Mouse (Mus musculus): Measurements from ENCODE around the gene Arsa. TPM values are rescaled to one million over a fixed set of nuclear protein-coding genes. Genes with fewer than 3 reads are reported as not detected.

Arsa gene
- polyA plus RNA-seq, 1 experiment from 2014 or later = 32.0 TPM

DNA sequence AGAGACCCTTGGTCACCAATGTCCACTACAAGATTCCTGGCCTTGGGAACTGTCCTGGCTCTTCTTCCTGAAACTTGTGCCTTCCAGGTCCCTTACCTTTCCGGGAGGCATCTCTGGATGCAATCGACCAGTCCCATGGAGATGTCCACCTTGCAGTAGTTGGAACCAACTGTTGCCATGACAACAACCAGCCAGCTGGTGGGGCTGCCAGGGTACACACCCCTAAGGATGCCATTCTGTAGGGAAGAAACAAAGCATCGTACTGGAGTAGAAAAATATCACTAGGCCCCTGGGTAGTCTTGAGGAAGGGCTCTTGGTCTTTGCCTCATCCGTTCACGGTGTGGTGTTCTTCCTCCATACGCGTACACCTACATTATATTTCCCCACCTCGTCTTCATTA lies 52.6 kb downstream of the Arsa start:
- H3K36me3 ChIP-seq (ENCODE audit: control insufficient read depth, insufficient read depth) = peaks cover 36% of the 10 kb centered on the region
- H3K4me1 ChIP-seq (replicated peaks; ENCODE audit: control insufficient read depth, insufficient read depth, low read length) = 0 out of 2 replicates have a peak, but pooled peaks cover 8% of the 10 kb centered on the region
- H3K9ac ChIP-seq (ENCODE audit: low read depth, low read length) = no peak overlapping the region
- WGBS = 82% methylated on average over 8 of the region's 8 CpGs
- H3K9me3 ChIP-seq (ENCODE audit: control insufficient read depth) = no peaks in the 10 kb centered on the region
- no peak for TF ChIP-seq CTCF (IDR thresholded peaks at IDR 0.05; ENCODE audit: low read depth)
- no peak for ATAC-seq
- no peak overlapping the region for H3K27ac ChIP-seq (ENCODE audit: low read depth, low read length)
- H3K4me2 ChIP-seq (replicated peaks; ENCODE audit: low read depth) = no peak overlapping the region
- no peaks in the 10 kb centered on the region for H3K27me3 ChIP-seq (replicated peaks; ENCODE audit: control insufficient read depth, insufficient read depth, low read length)
- no peak overlapping the region for H3K4me3 ChIP-seq (ENCODE audit: low read depth, low read length)

Other genes with a start within 250 kb of the Arsa start
- 22.2 and 24.2 TPM in 2 replicates for gene Sbf1, start 162.1 kb downstream of the Arsa start, polyA plus RNA-seq (2015; fragmentation: Nextera tagmentation; extraction: Ambion mirVana)
- 0.14 TPM in 1 of 2 replicates, not detected in the other for gene Adm2, start 154.7 kb downstream of the Arsa start, polyA plus RNA-seq (2015; fragmentation: Nextera tagmentation; extraction: Ambion mirVana)
- not detected in 2 replicates for gene Miox, start 143.0 kb downstream of the Arsa start, polyA plus RNA-seq (2015; fragmentation: Nextera tagmentation; extraction: Ambion mirVana)
- 19.1 and 20.5 TPM in 2 replicates for gene Lmf2, start 121.8 kb downstream of the Arsa start, polyA plus RNA-seq (2015; fragmentation: Nextera tagmentation; extraction: Ambion mirVana)
- gene Ncaph2, start 121.7 kb downstream of the Arsa start, polyA plus RNA-seq (2015; fragmentation: Nextera tagmentation; extraction: Ambion mirVana) = 55.2 and 65.2 TPM in 2 replicates
- 14.6 and 18.0 TPM in 2 replicates for gene Sco2, start 103.6 kb downstream of the Arsa start, polyA plus RNA-seq (2015; fragmentation: Nextera tagmentation; extraction: Ambion mirVana)
- gene Tymp, start 100.4 kb downstream of the Arsa start, polyA plus RNA-seq (2015; fragmentation: Nextera tagmentation; extraction: Ambion mirVana) = 3.6 and 4.8 TPM in 2 replicates
- gene Odf3b, start 98.1 kb downstream of the Arsa start, polyA plus RNA-seq (2015; fragmentation: Nextera tagmentation; extraction: Ambion mirVana) = 2.1 and 3.2 TPM in 2 replicates
- not detected in 2 replicates for gene Klhdc7b, start 92.5 kb downstream of the Arsa start, polyA plus RNA-seq (2015; fragmentation: Nextera tagmentation; extraction: Ambion mirVana)
- 3.4 and 5.0 TPM in 2 replicates for gene Syce3, start 66.9 kb downstream of the Arsa start, polyA plus RNA-seq (2015; fragmentation: Nextera tagmentation; extraction: Ambion mirVana)
- 0.43 and 0.46 TPM in 2 replicates for gene Cpt1b, start 51.6 kb downstream of the Arsa start, polyA plus RNA-seq (2015; fragmentation: Nextera tagmentation; extraction: Ambion mirVana)
- 1.1 and 1.3 TPM in 2 replicates for gene C730034F03Rik, start 47.8 kb downstream of the Arsa start, polyA plus RNA-seq (2015; fragmentation: Nextera tagmentation; extraction: Ambion mirVana)
- not detected in 2 replicates for gene Gm44502, start 47.7 kb downstream of the Arsa start, polyA plus RNA-seq (2015; fragmentation: Nextera tagmentation; extraction: Ambion mirVana)
- gene Chkb, start 47.5 kb downstream of the Arsa start, polyA plus RNA-seq (2015; fragmentation: Nextera tagmentation; extraction: Ambion mirVana) = 85.8 and 92.3 TPM in 2 replicates
- gene Mapk8ip2, start 23.5 kb downstream of the Arsa start, polyA plus RNA-seq (2015; fragmentation: Nextera tagmentation; extraction: Ambion mirVana) = 1.9 and 2.0 TPM in 2 replicates
- gene Shank3, start 22.2 kb upstream of the Arsa start, polyA plus RNA-seq (2015; fragmentation: Nextera tagmentation; extraction: Ambion mirVana) = 0.51 and 0.73 TPM in 2 replicates
- gene Acr, start 90.9 kb upstream of the Arsa start, polyA plus RNA-seq (2015; fragmentation: Nextera tagmentation; extraction: Ambion mirVana) = 0.10 and 0.14 TPM in 2 replicates
- gene Rabl2, start 114.5 kb upstream of the Arsa start, polyA plus RNA-seq (2015; fragmentation: Nextera tagmentation; extraction: Ambion mirVana) = 7.1 and 7.6 TPM in 2 replicates

All from intestine, postnatal 0 days (tissue).